In genomic region chr4:21952255-21952654, GRCm38 (mm10) we compare ENCODE assay signal across 22 mouse cellular contexts. TPM values are rescaled to one million over a fixed set of nuclear protein-coding genes. Genes with fewer than 3 reads are reported as not detected.
"Had no signal": no experiment of that assay in that cellular context is flagged by ENCODE, and none has a peak within 500 bp of the region (broad histone marks: within the 10 kb centered on the region; RNA-seq: fewer than 3 reads in every experiment).

No protein-coding gene starts in this region.

- H3K9ac ChIP-seq: liver, embryonic 13.5 days; midbrain, embryonic 12.5 days; midbrain, embryonic 15.5 days had no signal

- H3K9me3 ChIP-seq: liver, embryonic 13.5 days; midbrain, embryonic 12.5 days; midbrain, embryonic 15.5 days had no signal

- H3K4me3 ChIP-seq: liver, embryonic 13.5 days; midbrain, embryonic 12.5 days; midbrain, embryonic 15.5 days; myocyte had no signal

- H3K27me3 ChIP-seq: liver, embryonic 13.5 days; midbrain, embryonic 12.5 days; midbrain, embryonic 15.5 days had no signal

- DNase-seq: kidney, adult 18-20 months; kidney, adult 9 months; kidney, postnatal 14 days; kidney, postnatal 4 days; layer of hippocampus, postnatal 36 days; liver, embryonic 13.5 days; lung, adult 2 months; lung, postnatal 14 days; lung, postnatal 4 days; right cerebral cortex, postnatal 25 days; thymus, adult 2 months; thymus, postnatal 14 days; thymus, postnatal 4 days had no signal

- ATAC-seq: inflammation-experienced regulatory T-cells, adult 6 months; intestine, embryonic 16.5 days had no signal

- H3K27ac ChIP-seq: liver, embryonic 13.5 days; midbrain, embryonic 12.5 days; midbrain, embryonic 15.5 days had no signal

- H3K4me1 ChIP-seq: liver, embryonic 13.5 days; midbrain, embryonic 12.5 days had no signal

- H3K4me2 ChIP-seq: liver, embryonic 13.5 days; midbrain, embryonic 12.5 days; midbrain, embryonic 15.5 days had no signal

- H3K36me3 ChIP-seq: liver, embryonic 13.5 days had no signal

RNA-seq across cellular contexts. Expression of gene Faxc, which starts 21.1 kb away (rescaled TPM):
- total RNA-seq: megakaryocyte progenitor cell, adult 5-6 weeks; megakaryocyte-erythroid progenitor cell, adult 5-6 weeks; monocyte, adult 5-6 weeks had no signal
- polyA plus RNA-seq: liver, adult 2 months had no signal
